Mouse (Mus musculus) frontal cortex, adult (tissue): ENCODE data around the gene Tnfrsf8.
"Not testable (repeated sequence)": the region's sequence is repeated elsewhere in the genome, so short reads cannot be mapped to it uniquely, and the experiment has no call there.

Source experiments
- ATAC-seq: cut with Nextera tagmentation; 2 replicates; pipeline ENCODE4 v1.9.2; 2017; ENCODE audit warnings: mild to moderate bottlenecking, moderate library complexity, mixed read lengths; ENCODE audit not compliant: low TSS enrichment

Tnfrsf8 gene

GRCm38 (mm10) chr4:145314836-145315467 lies at the start of gene Tnfrsf8:
TSS of gene Tnfrsf8 (minus strand) at chr4:145315164.
- no peak; the same call in 1 of the 2 replicates for ATAC-seq

- ATAC-seq = not testable (repeated sequence)
Measured at GRCm38 (mm10) chr4:145361635-145362034, 46.7 kb upstream of the Tnfrsf8 start.

GRCm38 (mm10) chr4:145361065-145361464 lies 46.1 kb upstream of the Tnfrsf8 start:
- ATAC-seq = no peak

- no peak for ATAC-seq
Measured at GRCm38 (mm10) chr4:145360567-145360966, 45.6 kb upstream of the Tnfrsf8 start.

- no peak for ATAC-seq
Measured at GRCm38 (mm10) chr4:145356234-145356633, 41.3 kb upstream of the Tnfrsf8 start.

- no peak for ATAC-seq
Measured at GRCm38 (mm10) chr4:145353855-145354254, 38.9 kb upstream of the Tnfrsf8 start.

- no peak for ATAC-seq
Measured at GRCm38 (mm10) chr4:145344948-145345347, 30.0 kb upstream of the Tnfrsf8 start.

- no peak for ATAC-seq
Measured at GRCm38 (mm10) chr4:145341879-145342809, 27.2 kb upstream of the Tnfrsf8 start.

- no peak for ATAC-seq
Measured at GRCm38 (mm10) chr4:145337906-145338858, 23.2 kb upstream of the Tnfrsf8 start.

GRCm38 (mm10) chr4:145336587-145336986 lies 21.6 kb upstream of the Tnfrsf8 start:
- no peak for ATAC-seq

GRCm38 (mm10) chr4:145336019-145336418 lies 21.1 kb upstream of the Tnfrsf8 start:
- no peak for ATAC-seq

- ATAC-seq = no peak
Measured at GRCm38 (mm10) chr4:145323631-145324030, 8.7 kb upstream of the Tnfrsf8 start.

- no peak for ATAC-seq
Measured at GRCm38 (mm10) chr4:145322995-145323627, 8.1 kb upstream of the Tnfrsf8 start.

GRCm38 (mm10) chr4:145322211-145322610 lies 7.2 kb upstream of the Tnfrsf8 start:
- no peak for ATAC-seq

GRCm38 (mm10) chr4:145320624-145321023 lies 5.7 kb upstream of the Tnfrsf8 start:
- peak; percentile 95 for ATAC-seq

GRCm38 (mm10) chr4:145319274-145320226 lies 4.6 kb upstream of the Tnfrsf8 start:
- peak; percentile 79 for ATAC-seq

- ATAC-seq = no peak
Measured at GRCm38 (mm10) chr4:145316708-145317107, 1.7 kb upstream of the Tnfrsf8 start.

- ATAC-seq = no peak
Measured at GRCm38 (mm10) chr4:145313966-145314365, 998 bp downstream of the Tnfrsf8 start.

- ATAC-seq = no peak
Measured at GRCm38 (mm10) chr4:145313256-145313655, 1.7 kb downstream of the Tnfrsf8 start.

- no peak for ATAC-seq
Measured at GRCm38 (mm10) chr4:145312530-145312929, 2.4 kb downstream of the Tnfrsf8 start.
